Mouse (Mus musculus): ENCODE measurements around the gene Glo1. TPM values are rescaled to one million over a fixed set of nuclear protein-coding genes. Genes with fewer than 3 reads are reported as not detected.

Gene Glo1
- total RNA-seq, 2 experiments from 2014 or later = 52.5 to 56.7 TPM

DNA sequence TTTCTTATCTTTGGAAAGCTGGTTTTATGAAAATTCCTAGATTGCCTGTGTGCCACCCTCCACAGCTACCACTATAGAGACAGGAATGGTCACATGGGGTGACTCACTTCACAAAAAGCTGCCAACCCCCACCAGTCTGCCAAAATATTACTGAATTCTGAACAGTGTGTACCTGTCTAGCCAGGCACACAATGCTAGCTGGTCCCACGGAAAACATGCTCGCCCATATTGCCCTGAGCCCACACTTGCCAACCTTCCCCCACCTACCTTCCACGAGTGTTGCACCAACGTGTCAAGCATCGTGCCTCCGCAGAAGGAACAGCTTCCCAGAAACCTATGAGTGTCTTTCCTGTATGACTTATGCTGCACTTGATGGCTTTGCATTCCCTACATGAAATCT is 45.5 kb downstream of the Glo1 start:
- ATAC-seq (ENCODE audit: poor library complexity, severe bottlenecking) = no peak

DNA sequence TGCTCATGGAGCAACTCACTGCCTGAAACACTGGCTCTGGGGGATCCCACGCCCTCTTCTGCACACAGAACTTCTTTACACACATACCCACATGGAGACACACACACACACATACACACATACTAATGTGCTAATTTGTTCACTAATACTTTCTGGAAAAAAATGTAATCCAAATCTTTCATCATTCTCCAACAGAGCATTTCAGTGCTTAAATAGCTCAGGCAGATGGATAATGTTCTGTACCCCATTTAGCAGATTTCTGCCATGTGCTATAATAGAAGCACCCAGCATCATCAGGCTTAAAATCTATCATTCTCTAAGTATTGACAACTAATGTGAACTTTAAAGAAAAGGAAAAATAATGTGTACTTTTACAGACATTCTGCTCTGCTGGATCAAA is 45.9 kb downstream of the Glo1 start:
- no peak for ATAC-seq (ENCODE audit: poor library complexity, severe bottlenecking)

DNA sequence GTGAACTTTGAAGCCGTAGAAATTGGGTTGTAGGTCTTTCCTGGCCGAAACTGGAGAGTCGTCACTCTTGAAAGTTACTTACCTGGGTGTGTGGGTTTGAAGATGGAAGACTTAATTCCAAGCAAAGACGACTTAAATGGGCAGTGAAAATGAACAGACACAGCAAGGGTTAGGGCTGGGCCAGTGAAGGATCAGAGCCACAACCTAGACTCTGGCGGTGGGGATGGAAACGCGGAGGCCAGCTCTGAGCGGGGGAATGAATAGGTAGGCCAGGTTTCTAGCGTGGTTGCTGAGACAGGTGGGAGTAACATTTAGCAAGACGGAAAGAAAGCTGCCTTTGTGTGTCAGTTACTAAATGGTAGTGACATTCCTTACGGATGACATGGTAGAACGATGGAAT is 49.7 kb downstream of the Glo1 start:
- no peak for ATAC-seq (ENCODE audit: poor library complexity, severe bottlenecking)

DNA sequence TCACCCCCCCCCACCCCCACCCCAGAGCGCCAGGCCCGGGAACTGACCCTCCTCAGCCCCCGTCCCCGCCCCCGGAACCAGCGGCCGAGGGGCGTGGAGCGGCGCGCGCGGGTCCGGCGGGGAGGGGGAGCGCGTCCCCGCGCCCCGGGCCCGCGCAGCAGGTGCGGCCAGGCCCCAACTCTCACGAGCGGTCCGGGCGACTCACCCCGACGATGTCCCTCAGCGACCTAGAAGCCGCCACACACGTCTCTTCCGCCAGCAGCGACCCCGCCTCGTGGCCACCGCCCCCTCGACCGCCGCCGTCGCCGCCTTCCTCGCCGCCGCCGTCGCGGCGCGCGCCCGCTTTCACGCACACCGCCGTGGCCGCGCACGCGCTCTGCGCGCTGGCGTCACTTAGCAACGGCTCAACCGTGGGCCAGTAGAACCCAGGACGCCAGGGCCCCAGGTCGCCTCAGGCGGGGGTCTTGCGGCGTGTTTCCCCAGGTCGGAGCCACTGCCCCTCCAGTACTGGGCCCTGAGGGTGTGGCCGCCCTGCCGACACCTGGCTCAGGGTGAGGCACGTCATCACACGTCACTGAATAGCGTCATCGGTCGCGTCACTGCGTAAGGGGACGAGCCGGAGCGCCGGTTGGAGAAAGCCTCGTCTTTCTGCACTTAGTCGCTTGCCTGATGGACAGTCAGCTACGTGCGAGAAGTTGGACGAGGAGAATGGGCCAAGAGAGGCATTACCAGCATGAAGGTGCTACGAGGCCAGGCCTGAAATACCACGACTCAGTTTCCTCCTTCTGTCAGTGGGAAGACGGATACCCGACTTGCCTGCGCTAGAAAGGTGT is 50.5 kb downstream of the Glo1 start, which contains the start of gene Btbd9:
TSS of gene Btbd9 (minus strand) at position 548 of the 833 bp plus-strand sequence.
- peak; percentile 92 for ATAC-seq (ENCODE audit: poor library complexity, severe bottlenecking)

DNA sequence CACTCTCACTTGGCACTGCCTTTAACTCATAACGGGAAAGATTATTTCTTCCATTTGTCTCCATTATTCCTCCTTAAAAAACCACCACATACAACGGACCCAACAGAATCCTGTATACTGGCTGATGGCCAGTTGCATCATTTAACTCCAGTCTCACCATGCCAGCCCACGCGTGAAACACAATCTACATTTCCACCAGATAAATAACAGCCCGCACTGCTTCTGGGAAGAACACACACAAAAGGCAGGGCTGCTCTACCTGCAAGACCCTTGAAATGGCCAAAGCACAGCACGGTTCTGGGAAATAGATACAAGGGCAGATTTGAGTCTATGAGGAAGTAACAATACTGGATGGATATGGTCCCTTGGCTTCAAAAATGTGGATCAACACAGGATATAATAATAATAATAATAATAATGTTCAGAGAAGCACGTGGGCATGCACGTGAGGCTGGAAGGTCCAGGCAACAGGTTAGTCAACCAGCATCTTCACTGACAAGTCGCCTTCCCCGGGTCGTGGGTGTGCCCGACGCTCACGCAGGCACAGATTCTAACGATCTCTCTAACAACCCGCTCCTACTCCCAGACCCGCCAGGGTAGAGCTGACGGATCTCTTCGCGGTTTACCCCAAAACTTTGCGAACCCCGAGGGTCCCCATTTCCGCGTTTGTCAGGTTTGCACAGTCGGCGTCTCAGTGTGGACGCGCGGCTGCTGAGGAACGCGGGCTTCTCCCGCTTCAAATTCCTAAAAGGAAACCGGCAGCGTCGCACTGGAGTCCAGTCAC is 51.4 kb downstream of the Glo1 start:
- no peak for ATAC-seq (ENCODE audit: poor library complexity, severe bottlenecking)

DNA sequence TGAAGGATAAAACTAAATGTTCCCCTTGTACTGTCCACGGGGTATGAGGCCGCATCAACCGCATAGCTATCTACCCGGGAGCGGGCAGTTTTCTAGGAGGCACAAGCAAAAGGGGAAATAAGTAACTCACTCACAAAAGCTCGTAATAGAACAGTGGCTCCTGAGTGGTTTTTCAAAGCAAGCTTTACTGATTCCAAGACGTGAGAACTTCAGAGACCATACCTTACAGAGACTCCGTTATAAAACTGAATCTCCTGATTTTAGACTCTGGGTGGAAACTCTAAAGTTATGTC is 51.9 kb downstream of the Glo1 start:
- ATAC-seq (ENCODE audit: poor library complexity, severe bottlenecking) = 0 out of 2 replicates have a peak, but pooled peaks have one; percentile 25

DNA sequence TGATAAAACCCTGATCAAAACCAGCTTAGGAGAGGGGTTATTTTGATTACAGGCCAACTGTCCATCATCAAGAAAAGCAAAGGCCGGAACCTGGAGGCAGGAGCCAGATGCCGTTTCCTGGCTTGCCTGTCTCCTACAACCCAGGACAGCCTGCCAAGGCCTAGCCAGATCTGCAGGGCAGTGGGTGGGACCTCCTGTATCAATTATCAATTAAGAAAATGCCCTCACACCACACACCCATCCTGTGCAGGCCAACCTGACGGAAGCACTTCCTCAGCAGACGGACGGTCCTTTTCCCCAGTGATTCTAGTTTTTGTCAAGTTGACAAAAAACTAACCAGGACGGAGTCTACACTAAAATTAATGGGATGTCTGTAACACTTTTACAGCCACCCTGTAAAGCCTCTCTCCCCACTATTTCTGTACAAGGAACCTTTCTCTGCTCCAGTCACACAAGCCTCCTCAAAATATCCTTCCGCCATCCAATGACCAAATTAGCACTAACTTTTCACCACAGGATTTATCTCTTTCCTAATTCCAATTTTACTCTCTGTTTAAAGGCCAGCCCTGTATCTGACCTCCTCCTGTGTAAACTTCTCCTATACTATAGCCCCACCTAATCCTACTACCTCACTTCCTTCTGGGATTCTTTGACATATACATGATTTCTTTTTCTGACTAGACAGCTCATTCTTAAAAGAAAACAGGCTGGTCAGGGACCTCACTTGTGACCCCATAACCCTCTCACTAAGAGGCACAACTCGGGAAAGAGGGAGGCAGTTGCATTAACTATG is 52.5 kb downstream of the Glo1 start:
- no peak for ATAC-seq (ENCODE audit: poor library complexity, severe bottlenecking)

DNA sequence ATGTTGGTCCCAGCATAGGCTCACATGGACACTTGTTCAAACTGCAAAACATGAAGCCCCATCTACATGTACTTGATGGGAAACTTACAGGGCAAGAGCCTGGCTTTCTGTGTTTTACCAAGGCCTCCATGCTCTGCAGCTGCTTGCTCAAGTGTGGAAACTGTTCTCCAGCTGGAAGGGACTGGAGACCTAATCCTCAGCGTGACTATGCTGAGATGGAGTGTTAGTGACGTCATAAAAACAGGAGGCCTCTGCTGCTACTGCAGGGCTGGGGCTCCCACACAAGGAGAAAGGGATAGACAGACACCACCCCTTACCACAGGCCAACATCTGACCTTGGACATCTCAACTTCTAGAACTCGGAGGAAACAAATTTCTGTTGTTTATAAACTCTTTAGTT is 55.7 kb downstream of the Glo1 start:
- ATAC-seq (ENCODE audit: poor library complexity, severe bottlenecking) = no peak

DNA sequence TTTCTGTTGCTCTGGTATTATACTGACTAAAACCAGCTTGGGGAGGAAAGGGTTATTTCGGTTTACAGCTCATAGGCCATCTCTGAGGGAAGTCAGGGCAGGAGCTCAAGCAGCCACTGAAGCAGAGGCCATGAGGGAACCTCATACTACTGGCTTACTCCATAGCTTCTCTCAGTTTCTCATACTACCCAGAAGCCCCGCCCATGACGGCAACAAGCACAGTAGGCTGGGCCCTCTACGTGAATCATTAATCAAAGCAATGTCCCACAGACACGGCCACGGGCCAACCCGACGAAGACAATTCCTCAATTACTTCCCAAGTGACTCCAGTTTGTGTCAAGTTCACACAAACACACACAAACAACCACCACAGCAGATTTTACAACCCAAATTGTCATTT is 56.5 kb downstream of the Glo1 start:
- no peak for ATAC-seq (ENCODE audit: poor library complexity, severe bottlenecking)

DNA sequence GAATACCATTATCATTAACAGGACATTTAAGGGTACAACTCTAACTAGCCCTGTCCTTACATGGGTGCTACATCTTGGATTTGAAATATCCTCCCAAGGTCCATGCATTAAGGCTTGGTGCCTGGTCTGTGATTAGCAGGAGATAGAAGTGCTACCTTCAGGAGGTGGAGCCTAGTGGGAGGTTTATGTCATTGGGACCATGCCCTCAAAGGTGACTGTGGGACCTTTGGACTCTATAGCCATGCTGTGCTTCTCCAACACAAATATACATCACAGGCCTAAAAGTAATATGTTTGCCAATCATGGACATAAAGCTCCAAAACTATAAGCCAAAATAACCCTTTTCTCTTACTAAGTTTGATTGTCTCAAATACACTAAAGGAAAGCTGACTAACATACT is 58.2 kb downstream of the Glo1 start:
- ATAC-seq (ENCODE audit: poor library complexity, severe bottlenecking) = no peak

DNA sequence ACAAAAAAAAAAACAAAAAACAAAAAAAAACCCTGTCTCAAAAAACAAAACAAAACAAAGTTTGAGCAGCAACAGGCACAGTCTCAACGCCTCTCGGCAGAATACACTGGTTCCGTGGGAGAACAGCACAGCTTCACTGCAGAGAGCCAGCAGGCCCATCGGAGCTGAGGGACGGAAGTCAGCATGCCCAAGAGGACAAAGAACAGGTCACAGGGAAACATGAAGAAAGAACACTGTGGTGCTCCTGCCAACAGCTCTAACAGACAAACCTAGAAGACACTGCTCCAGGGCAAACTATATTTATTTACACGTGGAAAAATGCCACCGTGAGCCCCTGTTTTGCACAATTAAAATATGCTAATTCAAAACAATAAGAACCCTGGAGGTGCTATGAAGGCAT is 61.7 kb downstream of the Glo1 start:
- no peak for ATAC-seq (ENCODE audit: poor library complexity, severe bottlenecking)

DNA sequence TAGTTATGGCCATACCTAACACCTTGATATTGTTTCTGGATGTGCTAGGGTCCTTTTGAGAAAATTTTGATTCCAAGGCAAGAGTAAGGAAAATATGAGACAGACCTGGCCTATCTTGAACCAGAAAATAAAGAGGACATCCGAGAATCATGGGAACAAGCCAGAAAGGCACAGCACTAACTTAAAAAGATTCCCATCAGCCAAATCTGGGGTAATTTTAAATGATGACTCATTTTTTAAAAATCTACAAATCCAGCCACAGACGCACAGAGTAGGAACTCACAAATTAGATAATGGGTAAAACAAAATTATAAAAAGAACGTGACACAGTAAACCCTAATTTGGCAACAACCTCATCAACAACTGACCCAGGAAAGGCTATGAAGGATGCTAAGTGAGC is 62.3 kb downstream of the Glo1 start:
- ATAC-seq (ENCODE audit: poor library complexity, severe bottlenecking) = no peak

DNA sequence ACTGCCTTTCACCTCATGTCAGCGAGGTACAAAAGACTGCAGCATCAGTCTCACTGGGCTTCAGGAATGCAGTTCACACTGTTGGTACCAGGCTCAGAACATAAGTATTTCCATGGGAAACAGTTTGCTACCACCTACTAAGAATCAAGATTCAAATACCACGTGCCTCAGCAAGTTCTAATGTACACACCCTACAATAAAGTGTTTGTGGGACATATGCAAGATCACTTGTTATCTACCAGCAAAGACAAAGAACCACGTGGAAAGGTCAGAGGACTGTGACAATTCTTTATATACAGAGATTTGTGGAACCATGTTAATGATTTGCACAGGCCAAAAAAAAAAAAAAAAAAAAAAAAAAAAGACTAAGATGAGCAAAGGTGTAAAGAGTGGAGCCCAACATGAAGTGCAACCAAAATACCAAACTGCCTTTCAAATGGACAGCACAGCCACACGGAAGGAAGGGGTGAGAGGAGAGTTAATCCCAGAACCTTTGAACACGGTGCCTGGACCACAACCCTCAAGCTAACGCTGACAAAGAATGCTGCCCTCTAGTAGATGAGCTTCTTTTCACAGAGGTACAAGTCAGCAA is 63.1 kb downstream of the Glo1 start:
- no peak for ATAC-seq (ENCODE audit: poor library complexity, severe bottlenecking)

DNA sequence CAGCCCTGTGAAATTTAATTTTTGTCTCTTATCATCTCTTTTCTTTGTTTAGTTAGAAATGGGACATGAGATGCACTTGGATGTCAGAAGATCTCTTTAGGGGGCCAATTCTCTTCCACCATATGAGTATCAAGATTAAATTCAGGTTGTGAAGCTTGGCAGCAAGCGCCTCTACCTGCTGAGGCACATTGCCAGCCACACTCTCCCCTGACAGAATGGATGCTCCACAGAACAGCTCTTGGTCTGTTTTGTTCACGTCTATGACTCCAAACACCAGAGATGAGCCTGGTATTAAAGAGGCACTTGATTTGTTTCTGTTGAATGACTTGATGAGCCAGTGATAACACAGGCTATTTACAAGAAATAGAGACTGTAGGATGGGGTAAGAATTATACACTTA is 63.9 kb downstream of the Glo1 start:
- ATAC-seq (ENCODE audit: poor library complexity, severe bottlenecking) = no peak

DNA sequence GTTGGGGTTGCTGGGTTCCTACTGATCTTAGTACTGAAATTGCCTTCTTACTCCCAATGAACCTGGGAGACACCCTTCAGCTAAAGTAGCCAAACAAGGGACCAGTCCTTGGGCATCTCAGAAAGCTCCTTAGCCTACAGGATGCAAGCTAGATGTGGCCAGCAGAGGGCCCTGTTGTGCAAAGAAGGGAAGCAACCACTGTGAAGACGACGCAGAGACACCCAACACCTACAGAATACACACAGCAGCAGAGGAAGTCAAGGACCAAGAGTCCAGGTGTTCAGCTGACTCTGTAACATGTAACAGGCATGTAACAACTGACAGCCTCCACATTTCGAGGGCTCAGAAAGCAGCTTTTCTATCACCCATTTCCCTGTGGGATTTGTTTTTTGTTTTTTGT is 67.1 kb downstream of the Glo1 start:
- peak; percentile 85 for ATAC-seq (ENCODE audit: poor library complexity, severe bottlenecking)

DNA sequence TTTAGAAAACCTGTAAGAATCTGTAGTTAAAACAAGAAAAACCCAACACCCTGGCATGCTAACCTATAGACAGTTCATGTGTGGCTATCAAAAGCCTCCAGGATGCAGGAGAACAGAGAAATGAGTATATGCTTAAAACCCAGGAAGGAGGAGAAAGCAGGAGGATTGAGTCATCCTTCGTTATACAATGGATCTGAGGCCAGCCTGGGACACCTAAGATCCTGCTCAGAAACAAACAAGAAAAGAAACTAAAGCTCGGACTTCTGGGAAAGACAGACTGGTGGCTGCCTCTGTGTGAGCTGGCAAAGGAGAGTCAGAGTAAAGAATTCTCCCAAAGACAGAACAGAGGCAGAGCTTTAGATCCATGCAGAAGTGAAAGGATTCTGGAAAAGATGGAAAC is 68.0 kb downstream of the Glo1 start:
- no peak for ATAC-seq (ENCODE audit: poor library complexity, severe bottlenecking)

DNA sequence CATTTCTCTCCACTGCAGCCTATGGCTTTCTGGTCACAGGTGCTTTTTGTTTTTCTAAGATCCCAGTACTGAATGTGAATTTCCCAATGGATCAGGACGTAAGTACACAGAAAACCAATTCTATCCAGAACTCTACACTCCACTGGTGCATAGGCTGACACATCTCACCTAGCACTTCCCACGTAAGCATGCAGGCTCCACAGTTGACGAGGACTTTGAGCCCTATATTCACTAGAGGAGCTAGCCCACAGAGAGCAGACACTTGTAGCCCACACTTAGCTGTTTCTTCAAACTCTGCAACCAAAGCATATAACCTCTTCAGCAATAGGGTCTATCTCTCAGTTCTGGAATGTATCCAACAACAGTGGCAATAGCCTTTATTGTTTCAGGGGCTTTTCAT is 70.2 kb downstream of the Glo1 start:
- no peak for ATAC-seq (ENCODE audit: poor library complexity, severe bottlenecking)

DNA sequence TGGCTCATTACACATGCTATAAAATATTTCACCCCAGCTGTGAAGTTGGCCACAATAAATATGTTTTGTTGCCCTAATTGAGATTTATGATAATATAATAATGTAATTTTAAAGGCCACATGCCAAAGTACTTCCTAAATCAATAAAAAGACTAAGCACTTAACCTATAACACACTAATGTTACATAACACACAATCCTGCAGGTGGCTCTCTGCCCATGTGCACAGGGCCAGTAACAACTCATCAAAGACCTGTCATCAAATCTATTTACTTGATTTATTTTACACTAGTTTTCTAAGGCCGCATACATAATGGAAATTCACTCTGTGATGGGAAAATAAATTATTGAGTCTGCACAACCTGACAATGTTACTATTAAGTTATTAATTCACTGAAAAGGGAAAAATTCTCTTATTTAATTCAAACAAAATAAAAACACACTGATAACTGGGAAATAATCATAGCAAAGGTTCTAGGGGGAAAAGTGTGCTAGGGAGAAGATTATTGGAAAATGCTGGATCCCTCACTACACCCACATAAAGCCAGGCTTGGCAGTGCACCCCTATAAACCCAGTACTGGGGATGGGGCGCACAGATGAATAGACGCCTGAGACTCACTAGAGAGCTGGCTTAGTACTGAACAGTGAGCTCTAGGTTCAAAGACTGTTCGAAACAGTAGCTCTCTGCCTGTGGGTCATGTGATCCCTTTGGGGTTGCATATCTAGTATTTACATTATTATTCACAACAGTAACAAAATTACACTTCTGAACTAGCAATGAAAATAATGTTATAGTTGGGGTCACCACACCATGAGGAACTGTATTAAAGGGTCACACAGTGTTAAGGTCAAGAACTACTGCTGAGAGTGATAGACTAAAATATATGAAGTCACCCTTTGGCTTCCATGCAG is 73.4 kb downstream of the Glo1 start:
- ATAC-seq (ENCODE audit: poor library complexity, severe bottlenecking) = no peak

DNA sequence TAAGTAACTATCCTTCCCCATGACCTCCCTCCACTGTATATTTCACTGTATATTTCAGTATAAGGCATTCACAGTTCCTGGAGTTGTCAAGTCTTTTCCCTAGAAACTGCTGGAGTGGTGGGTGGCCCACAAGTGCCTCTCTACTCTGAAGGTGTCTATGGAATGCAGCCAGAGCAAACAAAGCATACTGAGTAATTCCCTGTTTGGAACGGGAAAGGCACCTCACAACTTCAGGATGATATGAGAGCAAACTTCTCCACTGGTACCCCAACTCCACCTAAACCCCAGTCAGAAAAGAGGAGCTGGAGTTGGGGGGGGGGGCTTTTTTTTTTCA is 75.9 kb downstream of the Glo1 start:
- no peak for ATAC-seq (ENCODE audit: poor library complexity, severe bottlenecking)
